Mouse (Mus musculus) right cerebral cortex, postnatal 25 days (tissue): ENCODE results near the gene Sec61a2.
A peak's percentile ranks its signal among the peaks of the same experiment; 100 is the strongest.

Experiments used
- DNase-seq: peaks from one replicate; pipeline ENCODE4 v3.0.0; 2022

Gene Sec61a2

GRCm38 (mm10) chr2:5877446-5877845, 17.8 kb downstream of the Sec61a2 start:
- DNase-seq = no peak

DNA sequence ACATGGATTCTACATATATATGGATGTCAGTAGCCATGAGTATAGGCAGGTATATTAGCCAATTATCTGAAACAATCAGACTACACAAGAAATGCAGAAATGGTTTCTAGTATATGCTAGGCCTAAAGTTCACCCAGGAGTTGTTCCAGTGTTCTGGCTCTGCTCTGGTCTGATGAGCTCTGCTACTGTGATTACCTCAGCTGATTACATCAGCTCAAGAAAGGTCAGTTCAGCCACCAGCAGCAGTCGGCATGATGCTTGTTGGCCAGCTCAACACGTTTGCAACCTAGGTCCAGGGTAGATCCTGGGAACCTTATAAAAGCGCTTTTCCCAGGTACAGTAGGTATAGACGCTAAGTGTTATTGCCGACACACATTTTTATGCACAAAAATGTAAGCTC, 25.5 kb downstream of the Sec61a2 start:
- no peak for DNase-seq

GRCm38 (mm10) chr2:5867681-5868080, 27.6 kb downstream of the Sec61a2 start:
- no peak for DNase-seq

DNA sequence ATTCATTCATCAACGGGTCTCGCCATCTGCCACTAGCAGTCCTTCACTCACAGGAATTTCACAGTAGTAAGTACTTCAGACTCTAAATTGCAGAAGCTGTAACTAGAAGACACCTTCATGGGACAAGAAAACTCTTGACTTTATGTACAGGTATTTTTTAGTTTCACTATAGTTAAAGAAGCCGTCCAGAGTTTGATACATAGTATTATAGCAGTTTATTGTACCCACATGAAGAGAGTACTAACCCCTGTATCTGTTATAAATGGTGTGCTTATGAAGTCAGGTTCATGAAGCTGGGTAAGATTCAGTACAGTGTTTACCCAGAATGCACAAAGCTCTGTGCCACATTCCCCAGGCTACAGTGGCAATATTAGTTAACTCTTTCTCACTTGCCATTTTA, 32.4 kb downstream of the Sec61a2 start, which contains the start of gene Gm13199:
Gene Gm13199, minus strand, starts transcription at position 101 of the 400 bp plus-strand sequence.
- no peak for DNase-seq

DNA sequence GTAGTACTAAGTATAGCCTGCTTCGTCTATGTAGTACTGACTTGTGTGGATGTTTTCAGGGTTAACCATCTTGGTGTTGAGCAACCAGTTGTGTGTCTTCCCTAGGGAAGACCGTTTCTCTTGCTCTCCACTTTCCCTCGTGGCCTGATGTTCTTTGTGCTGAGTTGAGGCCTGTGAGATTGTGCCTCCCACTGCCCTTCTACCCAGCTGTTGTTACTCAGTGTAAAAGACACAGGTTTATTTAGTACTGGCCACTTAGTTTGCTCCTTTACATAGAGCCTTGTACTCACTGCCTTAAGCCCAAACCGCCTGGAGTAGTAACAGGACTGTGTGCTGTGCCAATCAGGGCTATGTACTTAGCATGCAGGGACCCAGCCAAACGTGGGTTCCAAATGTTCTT, 43.4 kb downstream of the Sec61a2 start:
- DNase-seq = no peak

DNA sequence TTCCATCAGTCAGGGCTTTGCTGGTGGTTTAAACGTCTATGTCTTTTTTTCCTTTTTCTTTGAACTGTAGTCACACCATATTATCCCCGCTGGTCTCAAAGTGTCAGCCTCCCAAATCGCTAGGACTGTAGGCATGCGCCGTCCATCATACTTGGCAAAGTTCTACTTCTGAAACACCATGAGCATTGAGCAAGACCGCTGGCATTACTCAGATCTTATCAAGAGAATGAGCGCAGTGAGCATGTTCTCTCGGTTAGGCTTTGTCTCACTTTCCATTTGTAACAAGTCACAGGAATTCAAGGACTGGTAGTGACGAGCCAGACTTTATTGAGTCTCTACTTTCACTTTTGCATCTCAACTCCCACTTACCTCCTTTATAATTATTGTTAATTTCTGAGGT, 44.1 kb downstream of the Sec61a2 start:
- no peak for DNase-seq

- no peak for DNase-seq
Measured at GRCm38 (mm10) chr2:5845826-5846225, 49.4 kb downstream of the Sec61a2 start.

- peak; percentile 90 for DNase-seq
Measured at GRCm38 (mm10) chr2:5844873-5845631, 50.2 kb downstream of the Sec61a2 start, which contains the start of the genes Nudt5 and Cdc123. Gene Nudt5 (plus strand): TSS chr2:5845019. Gene Cdc123 (minus strand): TSS chr2:5845164.

- DNase-seq = no peak
Measured at GRCm38 (mm10) chr2:5844181-5844872, 50.9 kb downstream of the Sec61a2 start.

- DNase-seq = no peak
Measured at GRCm38 (mm10) chr2:5840815-5841214, 54.4 kb downstream of the Sec61a2 start.

DNA sequence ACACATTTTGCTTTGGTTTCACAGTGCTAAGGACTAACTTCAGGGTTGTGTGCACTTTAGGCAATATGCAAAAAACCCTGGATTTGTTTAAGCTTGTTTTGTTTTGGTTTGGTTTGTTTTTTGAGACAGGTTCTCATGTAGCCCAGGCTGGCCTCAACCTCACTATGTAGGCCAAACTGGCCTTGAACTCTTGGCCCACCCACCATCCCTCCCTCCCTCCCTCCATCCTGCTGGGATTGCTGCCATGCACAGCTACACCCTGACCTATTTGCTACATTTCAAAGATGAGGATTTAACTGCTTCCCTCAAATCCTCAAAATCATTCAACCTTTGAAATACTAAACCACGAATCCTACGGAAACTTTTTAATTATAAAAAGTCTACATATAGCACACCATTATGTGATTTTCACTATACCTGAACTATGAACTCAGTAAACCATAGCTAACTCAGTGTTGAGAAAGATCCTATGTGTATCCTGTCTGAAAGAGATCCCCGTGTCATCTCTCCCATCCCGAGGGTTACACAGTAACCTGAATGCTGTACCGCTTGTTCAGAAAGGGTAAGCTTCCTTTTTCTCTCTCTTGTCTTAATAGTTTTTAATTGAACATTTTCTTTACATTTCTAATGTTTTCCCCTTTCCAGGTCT, 69.8 kb downstream of the Sec61a2 start:
- DNase-seq = no peak

DNA sequence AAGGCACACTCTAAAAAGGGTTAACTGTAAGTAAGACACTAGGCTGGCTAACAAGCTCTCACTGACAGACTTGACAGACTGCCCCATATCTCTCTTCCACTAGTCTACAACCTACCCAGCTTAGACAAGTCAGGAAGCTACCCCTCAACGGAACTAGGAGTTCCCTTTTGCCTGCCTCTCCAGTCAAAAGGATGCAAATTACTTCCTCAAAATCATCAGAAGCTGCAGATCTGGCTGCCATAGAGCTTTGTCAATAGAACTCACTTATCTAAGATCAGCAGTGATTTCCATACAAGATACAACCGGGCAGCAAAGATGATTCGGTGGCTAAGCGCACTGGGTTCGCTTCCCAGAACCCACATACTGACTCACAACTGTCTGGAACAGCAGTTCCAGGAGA, 70.5 kb downstream of the Sec61a2 start:
- no peak for DNase-seq

GRCm38 (mm10) chr2:5824213-5824612, 71.0 kb downstream of the Sec61a2 start:
- no peak for DNase-seq

DNA sequence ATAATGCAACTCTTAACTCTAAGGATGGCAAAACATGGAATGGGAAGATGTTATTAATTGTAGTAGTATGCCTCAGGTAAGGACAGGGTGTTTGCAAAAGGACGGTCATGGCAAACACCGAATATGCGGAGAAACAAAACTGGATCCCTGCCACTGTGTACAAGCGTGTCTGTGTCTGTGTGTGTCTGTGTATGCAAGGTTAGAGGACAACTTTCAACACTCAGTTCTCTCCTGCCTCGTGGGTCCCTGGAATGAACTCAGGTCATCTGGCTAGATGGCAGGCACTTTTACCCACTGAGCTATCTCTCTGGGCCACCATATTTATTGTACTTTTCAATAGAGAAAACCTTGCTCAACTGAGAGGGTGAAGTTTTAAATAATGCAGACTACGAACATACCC, 72.8 kb downstream of the Sec61a2 start:
- no peak for DNase-seq

- DNase-seq = no peak
Measured at GRCm38 (mm10) chr2:5821264-5821663, 74.0 kb downstream of the Sec61a2 start.
